In the genomic region with DNA sequence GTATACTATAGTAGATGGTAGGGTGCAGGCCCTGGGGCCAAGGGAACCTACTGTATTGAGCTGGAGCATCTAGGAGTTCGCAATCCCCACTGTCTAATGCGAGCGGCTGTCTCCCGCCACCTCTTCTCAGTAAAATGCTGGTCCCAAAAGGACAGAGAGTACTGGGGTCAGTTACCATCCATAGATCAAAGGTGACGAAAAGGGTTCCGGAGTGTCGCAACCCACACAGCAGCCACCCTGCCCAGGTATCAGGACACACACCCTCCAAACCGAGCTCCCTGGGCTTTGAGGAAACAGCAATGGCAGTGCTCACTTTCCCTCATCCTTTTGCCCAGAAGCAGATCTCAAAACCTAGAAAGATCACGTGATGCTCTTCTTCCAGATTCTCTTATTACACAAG, we compare ENCODE assay signal across 25 mouse cellular contexts.
"Had no signal": no experiment of that assay in that cellular context is flagged by ENCODE, and none has a peak within 500 bp of the region (broad histone marks: within the 10 kb centered on the region; RNA-seq: fewer than 3 reads in every experiment).

No protein-coding gene starts in this region.

- H3K36me3 ChIP-seq: heart, embryonic 10.5 days; heart, embryonic 12.5 days; hindbrain, embryonic 10.5 days; hindbrain, embryonic 12.5 days; intestine, embryonic 15.5 days; limb, embryonic 10.5 days; limb, embryonic 12.5 days had no signal

- H3K27ac ChIP-seq: gastrocnemius, adult 2 months; heart, adult 2 months; heart, embryonic 10.5 days; hindbrain, embryonic 10.5 days; hindbrain, embryonic 12.5 days; hindbrain, embryonic 14.5 days; intestine, embryonic 15.5 days; layer of hippocampus, adult 2 months; left cerebral cortex, adult 2 months; limb, embryonic 10.5 days; limb, embryonic 12.5 days had no signal

- DNase-seq: gastrocnemius, adult 2 months; gastrocnemius, postnatal 10 days; gastrocnemius, postnatal 25 days; heart, adult 2 months; heart, postnatal 10 days; heart, postnatal 4 days; kidney, adult 18-20 months; kidney, adult 8-10 months; kidney, postnatal 10 days; kidney, postnatal 25 days; kidney, postnatal 4 days had no signal

- H3K9me3 ChIP-seq: heart, embryonic 10.5 days; heart, embryonic 12.5 days; hindbrain, embryonic 10.5 days; hindbrain, embryonic 12.5 days; intestine, embryonic 15.5 days; limb, embryonic 10.5 days had no signal

- H3K27me3 ChIP-seq: heart, embryonic 12.5 days; hindbrain, embryonic 12.5 days; intestine, embryonic 15.5 days; limb, embryonic 12.5 days had no signal

- H3K9ac ChIP-seq: heart, embryonic 12.5 days; hindbrain, embryonic 12.5 days; hindbrain, embryonic 14.5 days; intestine, embryonic 15.5 days; limb, embryonic 12.5 days had no signal

- H3K4me1 ChIP-seq: heart, embryonic 10.5 days; hindbrain, embryonic 10.5 days; hindbrain, embryonic 12.5 days; intestine, embryonic 15.5 days had no signal

- H3K4me3 ChIP-seq: gastrocnemius, adult 2 months; heart, adult 2 months; heart, embryonic 10.5 days; heart, embryonic 12.5 days; hindbrain, embryonic 10.5 days; hindbrain, embryonic 12.5 days; intestine, embryonic 15.5 days; layer of hippocampus, adult 2 months; left cerebral cortex, adult 2 months; limb, embryonic 10.5 days; limb, embryonic 12.5 days had no signal

- ATAC-seq: forebrain, embryonic 16.5 days; hindbrain, embryonic 16.5 days; inflammation-experienced regulatory T-cells, adult 6 months; intestine, embryonic 15.5 days; intestine, postnatal 0 days had no signal

- H3K4me2 ChIP-seq: heart, embryonic 12.5 days; hindbrain, embryonic 12.5 days; hindbrain, embryonic 14.5 days; intestine, embryonic 15.5 days; limb, embryonic 12.5 days had no signal
